8 mouse cellular contexts compared by ENCODE assay signal in genomic region chr16:50430515-50430877, GRCm38 (mm10). TPM values are rescaled to one million over a fixed set of nuclear protein-coding genes. Genes with fewer than 3 reads are reported as not detected.
DNase-seq lines count a peak whose midpoint lies in the region; ATAC-seq and TF ChIP-seq lines count a peak whose summit lies in the region.

No protein-coding gene starts in this region.

- no peaks in the 10 kb centered on the region for H3K36me3 ChIP-seq in testis, adult 2 months (ENCODE audit: control insufficient read depth, insufficient read depth, low read length)
- H3K36me3 ChIP-seq in heart, postnatal 0 days (replicated peaks; ENCODE audit: control insufficient read depth, insufficient read depth, low read length) = no peaks in the 10 kb centered on the region
- H3K36me3 ChIP-seq in midbrain, embryonic 12.5 days = no peaks in the 10 kb centered on the region

- H3K4me3 ChIP-seq in testis, adult 2 months (ENCODE audit: control insufficient read depth, low read depth, low read length) = peak overlapping the region; percentile 68; the same call in 1 of the 2 replicates
- H3K4me3 ChIP-seq in heart, postnatal 0 days (ENCODE audit: low read depth, low read length) = peak overlapping the region; percentile 99
- peak overlapping the region; percentile 89 for H3K4me3 ChIP-seq in midbrain, embryonic 12.5 days

- WGBS in heart, postnatal 0 days = under 1% methylated on average over 12 of the region's 12 CpGs
- under 1% methylated on average over 12 of the region's 12 CpGs for WGBS in midbrain, embryonic 12.5 days

- peak overlapping the region; percentile 100 for H3K4me2 ChIP-seq in heart, postnatal 0 days (ENCODE audit: low read depth, low read length)
- peak overlapping the region; percentile 100 for H3K4me2 ChIP-seq in midbrain, embryonic 12.5 days (replicated peaks)

- no peaks in the 10 kb centered on the region for H3K9me3 ChIP-seq in heart, postnatal 0 days (replicated peaks; ENCODE audit: control insufficient read depth, low read length)
- H3K9me3 ChIP-seq in midbrain, embryonic 12.5 days = no peaks in the 10 kb centered on the region

- no peak for ATAC-seq in heart, postnatal 0 days (ENCODE audit: insufficient read depth, low read depth)
- ATAC-seq in midbrain, embryonic 12.5 days (ENCODE audit: low FRiP score, low read depth) = no peak

- TF ChIP-seq POLR2A in testis, adult 2 months (IDR thresholded peaks at IDR 0.05; ENCODE audit: control insufficient read depth, low read depth, low read length) = no peak

- H3K9ac ChIP-seq in heart, postnatal 0 days (replicated peaks; ENCODE audit: low read depth, low read length) = peak overlapping the region; percentile 85
- H3K9ac ChIP-seq in midbrain, embryonic 12.5 days (replicated peaks) = peak overlapping the region; percentile 89

- no peak for TF ChIP-seq CTCF in testis, adult 2 months (IDR thresholded peaks at IDR 0.05; ENCODE audit: control insufficient read depth, insufficient read depth, insufficient replicate concordance, low read depth, low read length)
- TF ChIP-seq CTCF in heart, postnatal 0 days (IDR thresholded peaks at IDR 0.05; ENCODE audit: low read depth) = no peak

- peak; percentile 70 for DNase-seq in embryo, embryonic 10.5 days (ENCODE audit: low spot score)
- no peak for DNase-seq in embryo, embryonic 9.5 days (ENCODE audit: extremely low spot score)
- DNase-seq in testis, postnatal 14 days (ENCODE audit: low spot score) = no peak
- no peak for DNase-seq in heart, postnatal 0 days (ENCODE audit: low spot score)
- no peak for DNase-seq in right cerebral cortex, postnatal 14 days
- DNase-seq in left cerebral cortex, postnatal 10 days (ENCODE audit: extremely low spot score in 1 of 2, low spot score in 2 of 2) = no peak

- H3K4me1 ChIP-seq in testis, adult 2 months (ENCODE audit: control insufficient read depth, insufficient read depth, low read length) = peaks cover 15% of the 10 kb centered on the region
- no peaks in the 10 kb centered on the region for H3K4me1 ChIP-seq in heart, postnatal 0 days (ENCODE audit: control insufficient read depth, insufficient read depth)
- peaks cover 5% of the 10 kb centered on the region for H3K4me1 ChIP-seq in midbrain, embryonic 12.5 days

- H3K27me3 ChIP-seq in testis, adult 2 months (ENCODE audit: control insufficient read depth, insufficient read depth, low read length) = no peaks in the 10 kb centered on the region; the same call in 1 of the 2 replicates
- H3K27me3 ChIP-seq in heart, postnatal 0 days (ENCODE audit: control insufficient read depth, insufficient read depth, low read length) = no peaks in the 10 kb centered on the region
- H3K27me3 ChIP-seq in midbrain, embryonic 12.5 days = no peaks in the 10 kb centered on the region

- intact Hi-C loops in left cerebral cortex, postnatal 10 days (cut with DNase I) = loop anchor here (2.0 to 10.0 kb wide), 3 partner anchors 98 to 304 kb away; no protein-coding TSS in a partner anchor

- peak overlapping the region; percentile 53; the same call in 1 of the 2 replicates for H3K27ac ChIP-seq in testis, adult 2 months (ENCODE audit: control insufficient read depth, insufficient read depth, low read depth, low read length)
- H3K27ac ChIP-seq in heart, postnatal 0 days (ENCODE audit: low read depth) = peak overlapping the region; percentile 98; the same call in 1 of the 2 replicates
- no peak overlapping the region for H3K27ac ChIP-seq in midbrain, embryonic 12.5 days (replicated peaks)

- TF ChIP-seq EP300 in heart, postnatal 0 days (IDR thresholded peaks at IDR 0.05; ENCODE audit: low read depth) = no peak

RNA-seq across cellular contexts. Expression of gene Bbx, which starts 1.7 kb away (rescaled TPM):
- 52.7 and 55.5 TPM in 2 replicates for polyA plus RNA-seq in testis, adult 2 months (2012; rRNA removed)
- 15.7 and 17.4 TPM in 2 replicates for total RNA-seq in heart, postnatal 0 days (2014; rRNA removed; ENCODE audit: low replicate concordance)
- polyA plus RNA-seq in heart, postnatal 0 days (2015; fragmentation: Nextera tagmentation; extraction: Ambion mirVana) = 20.0 and 20.3 TPM in 2 replicates
- polyA plus RNA-seq in midbrain, embryonic 12.5 days (2016; fragmentation: Nextera tagmentation; extraction: Ambion mirVana) = 32.6 and 32.8 TPM in 2 replicates
- total RNA-seq in left cerebral cortex, postnatal 10 days (2021) = 1 to 10 TPM; 8.8 to 9.3 TPM
